Mouse (Mus musculus) heart, postnatal 0 days (tissue): ENCODE measurements around the gene Ppp1r9a. TPM values are rescaled to one million over a fixed set of nuclear protein-coding genes. Genes with fewer than 3 reads are reported as not detected.
"Not testable (repeated sequence)": the region's sequence is repeated elsewhere in the genome, so short reads cannot be mapped to it uniquely, and the experiment has no call there.

Experiments used
- ATAC-seq: fragments of 200-750 bp; cut with Nextera tagmentation; 2 replicates; pipeline ENCODE4 v1.8.0; 2017; ENCODE audit warnings: low read depth, moderate number of reproducible peaks, moderate library complexity; ENCODE audit not compliant: insufficient read depth
- DNase-seq: peaks from one replicate; pipeline ENCODE4 v3.0.0-alpha.2; 2016; ENCODE audit warnings: low spot score
- H3K27ac ChIP-seq: fragments of 300-500 bp; sonication (generic); 2 replicates; pipeline ENCODE4 v1.5.1; 2014; ENCODE audit warnings: low read depth, mild to moderate bottlenecking
- H3K27me3 ChIP-seq: fragments of 300-500 bp; sonication (generic); 2 replicates; pipeline ENCODE4 v1.6.1; 2014; ENCODE audit warnings: low read length, mixed read lengths; ENCODE audit not compliant: control insufficient read depth, insufficient read depth
- H3K36me3 ChIP-seq: fragments of 300-500 bp; sonication (generic); replicated peaks from 2 replicates; pipeline ENCODE4 v1.6.1; 2014; ENCODE audit warnings: low read length, mixed read lengths; ENCODE audit not compliant: control insufficient read depth, insufficient read depth
- H3K4me1 ChIP-seq: fragments of 300-500 bp; sonication (generic); 2 replicates; pipeline ENCODE4 v1.6.1; 2014; ENCODE audit warnings: antibody characterized with exemption; ENCODE audit not compliant: control insufficient read depth, insufficient read depth
- H3K4me2 ChIP-seq: fragments of 300-500 bp; sonication (generic); 2 replicates; pipeline ENCODE4 v1.6.1; 2014; ENCODE audit warnings: low read depth, mild to moderate bottlenecking, low read length, moderate library complexity
- H3K4me3 ChIP-seq: fragments of 300-500 bp; sonication (generic); 2 replicates; pipeline ENCODE4 v1.5.1; 2014; ENCODE audit warnings: low read depth, low read length
- H3K9ac ChIP-seq: fragments of 300-500 bp; sonication (generic); replicated peaks from 2 replicates; pipeline ENCODE4 v1.6.1; 2014; ENCODE audit warnings: low read depth, low read length, mixed read lengths
- H3K9me3 ChIP-seq: fragments of 300-500 bp; sonication (generic); replicated peaks from 2 replicates; pipeline ENCODE4 v1.6.1; 2016; ENCODE audit warnings: low read length; ENCODE audit not compliant: control insufficient read depth
- CTCF ChIP-seq: IDR thresholded peaks from 2 replicates; pipeline ENCODE4 v1.5.1; 2016; ENCODE audit warnings: antibody characterized with exemption, control low read depth, low read depth
- EP300 ChIP-seq: IDR thresholded peaks from 2 replicates; pipeline ENCODE4 v1.6.1; 2016; ENCODE audit warnings: antibody characterized with exemption, low read depth
- WGBS: fragments of 180-500 bp; shearing (Covaris S2); extraction: QIAGEN DNeasy Blood & Tissue Kit; methylation state at CpG from one replicate; pipeline ENCODE4 v1.1.7; 2014; 5-methylcytosine and 5-hydroxymethylcytosine counted together
- polyA plus RNA-seq: library from polyadenylated mRNA; unstranded; fragments of >200 nt; fragmentation: Nextera tagmentation; extraction: Ambion mirVana; gene quantifications from 2 replicates; pipeline ENCODE4 v1.2.1, GENCODE M21; 2015
- total RNA-seq: library from RNA; depleted of rRNA; stranded (reverse); fragments of >200 nt; gene quantifications from 2 replicates; pipeline ENCODE4 v1.2.3, GENCODE M21; 2014; ENCODE audit warnings: low replicate concordance; rRNA removed

Ppp1r9a gene
- total RNA-seq (11.3 and 11.6 TPM in 2 replicates), polyA plus RNA-seq (6.8 and 8.3 TPM in 2 replicates)

- Histone ChIP-seq H3K27me3 (no peaks in the 10 kb centered on the region), H3K9ac (peak within 1 kb of the TSS; percentile 96), H3K4me1 (peaks cover 7% of the 10 kb centered on the region), H3K27ac (peak within 1 kb of the TSS; percentile 86), H3K4me2 (peak within 1 kb of the TSS; percentile 76), H3K4me3 (peak within 1 kb of the TSS; percentile 82), H3K9me3 (no peaks in the 10 kb centered on the region), H3K36me3 (no peaks in the 10 kb centered on the region)
- WGBS, result under 1% methylated on average over 23 of the region's 49 CpGs
- TF ChIP-seq CTCF (peak; percentile 45), EP300 (no peak)
- DNase-seq (peak; percentile 77), ATAC-seq (peak; percentile 83)
Observed at GRCm38 (mm10) chr6:4902674-4903324, at the start of gene Ppp1r9a. Gene Ppp1r9a, plus strand, starts transcription at chr6:4902917.

DNA sequence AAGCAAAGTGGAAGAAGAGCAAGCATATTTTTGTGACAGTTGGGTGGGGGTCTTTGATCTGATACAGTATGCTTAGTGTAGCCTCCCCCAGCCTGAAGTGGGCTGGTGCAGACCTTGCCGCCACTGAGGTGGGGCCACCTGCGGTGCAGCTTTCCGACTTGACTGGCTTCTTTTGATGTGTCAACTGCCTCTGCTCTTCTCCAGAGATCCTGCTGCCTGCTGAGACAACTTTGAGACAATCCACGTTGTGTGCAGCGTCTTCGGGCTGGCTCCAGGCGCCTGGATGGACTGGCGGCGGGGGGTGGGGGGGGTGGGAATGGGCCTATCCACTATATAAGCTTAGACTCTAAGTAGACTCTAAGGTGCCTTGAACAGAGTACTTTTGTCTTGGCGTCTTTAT lies 47.5 kb upstream of the Ppp1r9a start:
- no peaks in the 10 kb centered on the region for H3K36me3 ChIP-seq
- no peaks in the 10 kb centered on the region for H3K27me3 ChIP-seq
- 78% methylated on average over 10 of the region's 10 CpGs for WGBS
- TF ChIP-seq EP300 (no peak), CTCF (no peak)
- no peak overlapping the region for H3K4me3 ChIP-seq
- no peak overlapping the region for H3K9ac ChIP-seq
- ATAC-seq (no peak), DNase-seq (no peak)
- H3K27ac ChIP-seq, result no peak overlapping the region
- no peaks in the 10 kb centered on the region for H3K4me1 ChIP-seq
- H3K9me3 ChIP-seq, result no peaks in the 10 kb centered on the region
- no peak overlapping the region for H3K4me2 ChIP-seq

DNA sequence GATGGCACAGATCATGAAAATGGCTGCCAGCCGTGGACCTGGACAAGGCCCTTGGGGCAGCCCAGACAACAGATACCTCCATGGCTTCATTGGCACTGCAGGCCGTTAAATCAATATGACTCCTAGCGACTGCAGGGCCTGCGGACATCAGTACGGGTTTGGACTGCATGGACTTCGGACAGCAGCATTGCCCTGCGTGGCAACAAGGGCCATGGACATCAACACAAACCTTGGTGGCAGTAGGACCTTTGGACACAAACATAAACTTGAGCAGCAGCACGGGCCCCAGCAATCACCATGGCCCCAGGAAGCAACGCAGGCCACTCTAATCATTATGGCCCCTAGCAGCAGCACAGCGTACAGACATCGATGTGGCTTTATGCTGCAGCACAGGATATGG lies 45.8 kb upstream of the Ppp1r9a start:
- TF ChIP-seq CTCF (no peak), EP300 (no peak)
- H3K4me1 ChIP-seq, result no peaks in the 10 kb centered on the region
- H3K9me3 ChIP-seq, result no peaks in the 10 kb centered on the region
- H3K36me3 ChIP-seq, result no peaks in the 10 kb centered on the region
- H3K27me3 ChIP-seq, result no peaks in the 10 kb centered on the region
- H3K9ac ChIP-seq, result no peak overlapping the region
- H3K4me2 ChIP-seq, result no peak overlapping the region
- no peak overlapping the region for H3K27ac ChIP-seq
- ATAC-seq (no peak), DNase-seq (no peak)
- WGBS, result 90% methylated on average over 11 of the region's 11 CpGs
- H3K4me3 ChIP-seq, result no peak overlapping the region

GRCm38 (mm10) chr6:4884316-4884715 lies 18.4 kb upstream of the Ppp1r9a start:
- no peak for DNase-seq
- WGBS, result 43% methylated on average over 3 of the region's 3 CpGs
- no peaks in the 10 kb centered on the region for H3K9me3 ChIP-seq
- no peak for ATAC-seq
- H3K4me1 ChIP-seq, result no peaks in the 10 kb centered on the region
- no peaks in the 10 kb centered on the region for H3K36me3 ChIP-seq
- no peak overlapping the region for H3K27ac ChIP-seq
- no peaks in the 10 kb centered on the region for H3K27me3 ChIP-seq
- H3K9ac ChIP-seq, result no peak overlapping the region
- no peak overlapping the region for H3K4me2 ChIP-seq
- no peak overlapping the region for H3K4me3 ChIP-seq
- TF ChIP-seq EP300 (no peak), CTCF (no peak)

DNA sequence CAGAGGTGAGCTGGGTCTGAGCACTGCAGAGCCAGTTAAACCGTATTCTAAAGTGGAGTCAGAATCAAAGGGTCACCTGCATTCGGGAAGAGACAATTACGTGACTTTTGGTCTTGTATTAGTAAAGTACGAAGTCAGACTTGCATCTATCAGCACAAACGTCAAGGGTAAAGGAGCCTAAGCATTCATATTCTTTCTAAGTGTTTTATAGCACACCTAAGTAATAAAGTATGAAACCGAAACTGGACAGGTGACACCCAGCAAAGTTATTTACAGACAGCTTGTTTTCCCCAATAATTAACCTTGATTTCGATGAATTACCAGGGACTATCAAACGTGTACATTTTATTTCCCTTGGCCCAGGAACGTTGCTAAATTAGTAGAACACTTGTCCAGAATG lies 13.2 kb upstream of the Ppp1r9a start:
- no peak for ATAC-seq

GRCm38 (mm10) chr6:4892417-4892816 lies 10.3 kb upstream of the Ppp1r9a start:
- no peak for ATAC-seq
- Histone ChIP-seq H3K4me3 (no peak overlapping the region), H3K9me3 (no peaks in the 10 kb centered on the region), H3K4me1 (no peaks in the 10 kb centered on the region), H3K36me3 (no peaks in the 10 kb centered on the region), H3K27me3 (no peaks in the 10 kb centered on the region), H3K9ac (no peak overlapping the region), H3K27ac (no peak overlapping the region), H3K4me2 (no peak overlapping the region)
- DNase-seq, result no peak
- TF ChIP-seq CTCF (no peak), EP300 (no peak)
- WGBS, result 57% methylated on average over 11 of the region's 11 CpGs

More for the DNA sequence above, 13.2 kb upstream of the Ppp1r9a start:
- 63% methylated on average over 9 of the region's 9 CpGs for WGBS
- Histone ChIP-seq H3K36me3 (no peaks in the 10 kb centered on the region), H3K4me2 (no peak overlapping the region), H3K9me3 (no peaks in the 10 kb centered on the region), H3K4me3 (no peak overlapping the region), H3K27ac (no peak overlapping the region), H3K9ac (no peak overlapping the region), H3K27me3 (no peaks in the 10 kb centered on the region), H3K4me1 (no peaks in the 10 kb centered on the region)
- DNase-seq, result no peak
- TF ChIP-seq EP300 (no peak), CTCF (no peak)

GRCm38 (mm10) chr6:4893312-4893711 lies 9.4 kb upstream of the Ppp1r9a start:
- H3K4me2 ChIP-seq, ATAC-seq: not testable (repeated sequence)
- WGBS, result 57% methylated on average over 12 of the region's 12 CpGs

More at GRCm38 (mm10) chr6:4893312-4893711, 9.4 kb upstream of the Ppp1r9a start:
- not testable (repeated sequence) for H3K4me1 ChIP-seq, H3K36me3 ChIP-seq, DNase-seq, H3K27ac ChIP-seq, H3K27me3 ChIP-seq, H3K4me3 ChIP-seq, H3K9me3 ChIP-seq, H3K9ac ChIP-seq
